Mouse (Mus musculus) lung, embryonic 15.5 days (tissue): Measurements from ENCODE around the gene Foxb2. TPM values are rescaled to one million over a fixed set of nuclear protein-coding genes. Genes with fewer than 3 reads are reported as not detected.

Experiments used
- ATAC-seq: fragments of 200-750 bp; cut with Nextera tagmentation; 2 replicates; pipeline ENCODE4 v1.8.0; 2017; ENCODE audit warnings: moderate number of reproducible peaks, borderline replicate concordance; ENCODE audit not compliant: low FRiP score, low TSS enrichment; ENCODE audit errors: extremely low read depth
- H3K27ac ChIP-seq: fragments of 300-500 bp; sonication (generic); 2 replicates; pipeline ENCODE4 v1.5.1; 2015; ENCODE audit warnings: moderate library complexity, mild to moderate bottlenecking, inconsistent platforms
- H3K27me3 ChIP-seq: fragments of 300-500 bp; sonication (generic); 2 replicates; pipeline ENCODE4 v1.6.1; 2015; ENCODE audit warnings: inconsistent platforms
- H3K36me3 ChIP-seq: fragments of 300-500 bp; sonication (generic); 2 replicates; pipeline ENCODE4 v1.6.1; 2015; ENCODE audit warnings: inconsistent platforms
- H3K4me1 ChIP-seq: fragments of 300-500 bp; sonication (generic); 2 replicates; pipeline ENCODE4 v1.6.1; 2015; ENCODE audit warnings: inconsistent platforms
- H3K4me2 ChIP-seq: fragments of 300-500 bp; sonication (generic); 2 replicates; pipeline ENCODE4 v1.6.1; 2015; ENCODE audit warnings: inconsistent platforms, mild to moderate bottlenecking, moderate library complexity
- H3K4me3 ChIP-seq: fragments of 300-500 bp; sonication (generic); 2 replicates; pipeline ENCODE4 v1.5.1; 2015; ENCODE audit warnings: mild to moderate bottlenecking, inconsistent platforms
- H3K9ac ChIP-seq: fragments of 300-500 bp; sonication (generic); 2 replicates; pipeline ENCODE4 v1.6.1; 2015; ENCODE audit warnings: inconsistent platforms
- H3K9me3 ChIP-seq: fragments of 300-500 bp; sonication (generic); 2 replicates; pipeline ENCODE4 v1.6.1; 2016; ENCODE audit warnings: inconsistent platforms
- WGBS: fragments of 180-500 bp; shearing (Covaris S2); methylation state at CpG from one replicate; pipeline ENCODE4 v1.1.7; 2015; 5-methylcytosine and 5-hydroxymethylcytosine counted together
- polyA plus RNA-seq: library from polyadenylated mRNA; unstranded; fragments of >200 nt; fragmentation: Nextera tagmentation; extraction: Ambion mirVana; gene quantifications from 2 replicates; pipeline ENCODE4 v1.2.1, GENCODE M21; 2015

Gene Foxb2
- polyA plus RNA-seq, result not detected in 2 replicates

DNA sequence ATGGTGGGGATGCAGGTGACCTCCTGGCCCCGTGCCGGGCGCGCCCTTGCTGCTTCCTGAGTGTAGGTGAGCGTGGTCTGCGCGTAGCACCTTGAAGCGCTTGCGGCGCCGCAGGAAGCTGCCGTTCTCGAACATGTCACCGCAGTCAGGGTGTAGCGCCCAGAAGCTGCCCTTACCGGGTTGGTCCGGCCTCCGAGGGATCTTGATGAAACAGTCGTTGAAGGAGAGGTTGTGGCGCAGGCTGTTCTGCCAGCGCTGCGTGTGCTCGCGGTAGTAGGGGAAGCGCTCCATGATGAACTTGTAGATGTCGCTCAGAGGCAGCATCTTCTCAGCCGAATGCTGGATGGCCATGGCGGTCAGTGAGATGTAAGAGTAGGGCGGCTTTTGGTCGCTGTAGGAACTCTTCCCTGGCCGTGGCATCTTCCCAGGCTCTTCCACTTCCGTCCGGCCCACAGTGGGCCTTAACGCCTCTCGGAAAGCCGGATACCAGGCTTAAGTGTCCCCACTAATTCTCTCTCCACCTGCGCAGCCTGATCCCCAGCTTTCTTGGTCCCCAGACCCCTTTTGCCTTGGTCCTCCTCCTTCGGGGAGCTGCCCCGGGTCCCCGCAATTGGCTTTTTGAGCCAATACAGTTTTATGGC lies at the start of gene Foxb2:
TSS of gene Foxb2 (minus strand) at position 585 of the 641 bp plus-strand sequence.
- 2% methylated on average over 40 of the region's 40 CpGs for WGBS
- Histone ChIP-seq H3K4me1 (peaks cover 44% of the 10 kb centered on the region), H3K27ac (no peak within 1 kb of the TSS), H3K9ac (no peak within 1 kb of the TSS; the same call in 1 of the 2 replicates), H3K27me3 (peaks cover 100% of the 10 kb centered on the region), H3K4me2 (peak within 1 kb of the TSS; percentile 74), H3K9me3 (no peaks in the 10 kb centered on the region), H3K36me3 (no peaks in the 10 kb centered on the region), H3K4me3 (peak within 1 kb of the TSS; percentile 38)
- no peak for ATAC-seq

DNA sequence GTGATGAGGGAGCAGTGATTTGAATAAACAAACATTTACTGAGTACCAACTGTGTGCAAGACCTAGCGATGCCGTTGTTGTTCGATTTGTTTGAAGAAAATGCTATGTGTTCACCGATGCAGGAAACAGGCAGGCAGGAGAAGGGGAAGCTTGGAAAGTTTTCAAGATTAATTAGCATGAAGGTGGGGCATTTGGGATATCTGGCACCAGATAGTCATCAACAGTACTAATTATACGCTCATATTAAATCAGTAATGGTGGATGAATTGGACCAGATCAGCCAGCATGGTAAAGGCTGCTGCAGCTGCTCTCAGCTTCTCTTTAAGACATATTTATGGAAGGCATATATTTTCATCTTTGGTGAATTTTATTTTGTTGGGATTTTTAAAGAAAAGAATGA lies 37.9 kb upstream of the Foxb2 start:
- Histone ChIP-seq H3K36me3 (no peaks in the 10 kb centered on the region), H3K4me3 (no peak overlapping the region), H3K27ac (no peak overlapping the region), H3K9me3 (no peaks in the 10 kb centered on the region), H3K9ac (no peak overlapping the region), H3K4me2 (no peak overlapping the region), H3K4me1 (no peaks in the 10 kb centered on the region), H3K27me3 (no peaks in the 10 kb centered on the region)
- WGBS, result 81% methylated on average over 5 of the region's 5 CpGs
- no peak for ATAC-seq

DNA sequence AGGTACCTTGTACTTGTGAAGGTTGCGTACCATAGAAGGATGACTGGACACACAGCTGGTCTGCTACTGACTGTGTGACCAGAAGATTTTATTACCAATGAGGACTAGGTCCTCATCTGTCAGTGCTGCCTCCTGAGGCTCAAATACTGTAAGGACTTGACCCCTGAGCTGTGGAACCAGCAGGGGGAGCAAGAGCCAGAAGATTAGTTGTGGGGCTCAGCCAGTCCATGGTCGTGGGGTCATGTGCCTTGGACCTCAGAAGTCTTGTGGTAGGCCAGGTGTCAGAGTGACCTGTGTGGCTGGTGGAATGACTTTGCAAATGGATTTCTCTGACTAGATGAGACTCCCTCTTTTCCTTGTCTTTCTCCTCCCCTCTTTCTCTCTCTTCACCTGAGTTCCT lies 29.5 kb upstream of the Foxb2 start:
- Histone ChIP-seq H3K4me3 (no peak overlapping the region), H3K36me3 (no peaks in the 10 kb centered on the region), H3K27me3 (no peaks in the 10 kb centered on the region), H3K27ac (no peak overlapping the region), H3K9me3 (no peaks in the 10 kb centered on the region), H3K9ac (no peak overlapping the region), H3K4me1 (no peaks in the 10 kb centered on the region), H3K4me2 (no peak overlapping the region)
- 72% methylated on average over 2 of the region's 2 CpGs for WGBS
- no peak for ATAC-seq

DNA sequence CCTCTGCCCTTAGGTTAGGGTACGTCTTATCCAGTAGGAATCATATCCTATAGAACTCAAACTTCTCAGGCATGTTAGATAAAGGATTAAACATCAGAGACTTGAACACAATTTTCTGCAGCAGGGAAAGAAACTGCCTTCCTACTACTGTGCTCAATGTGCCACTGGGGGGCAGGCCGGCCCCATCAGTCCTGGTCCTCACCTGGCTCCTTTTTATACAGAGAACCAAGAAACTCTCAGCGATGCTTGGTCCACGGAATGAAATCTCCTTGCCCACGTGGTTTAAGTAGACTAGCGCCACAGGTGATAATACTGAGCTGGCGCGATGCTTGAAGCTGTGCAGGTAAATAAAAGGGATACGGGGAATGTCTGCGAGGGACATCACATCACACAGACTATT lies 26.1 kb upstream of the Foxb2 start:
- Histone ChIP-seq H3K27me3 (peaks cover 4% of the 10 kb centered on the region; the same call in 1 of the 2 replicates), H3K9me3 (no peaks in the 10 kb centered on the region), H3K4me1 (no peaks in the 10 kb centered on the region), H3K27ac (no peak overlapping the region), H3K4me3 (no peak overlapping the region), H3K4me2 (no peak overlapping the region), H3K36me3 (no peaks in the 10 kb centered on the region), H3K9ac (no peak overlapping the region)
- WGBS, result 43% methylated on average over 10 of the region's 10 CpGs
- ATAC-seq, result no peak

DNA sequence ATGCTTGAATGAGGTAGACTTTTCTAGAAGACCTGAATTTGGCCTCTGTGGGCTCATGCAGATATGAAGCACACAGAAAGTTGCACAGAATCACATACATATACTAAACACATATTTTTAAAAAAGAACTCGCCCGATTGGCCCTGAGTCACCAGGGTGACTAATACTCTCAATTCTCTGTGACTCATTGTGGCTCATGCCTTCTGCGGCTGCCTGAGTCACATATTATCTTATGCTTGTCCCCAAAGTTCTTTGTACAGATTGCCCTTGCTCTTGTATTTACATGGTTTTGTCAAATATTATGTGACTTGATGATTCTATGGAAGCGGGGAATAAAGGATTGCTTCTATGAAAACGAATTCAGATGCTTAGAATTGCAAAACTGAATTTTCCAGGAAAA lies 25.0 kb upstream of the Foxb2 start:
- Histone ChIP-seq H3K4me1 (no peaks in the 10 kb centered on the region), H3K27me3 (peaks cover 4% of the 10 kb centered on the region; the same call in 1 of the 2 replicates), H3K36me3 (no peaks in the 10 kb centered on the region), H3K9ac (no peak overlapping the region), H3K4me2 (no peak overlapping the region), H3K4me3 (no peak overlapping the region), H3K9me3 (no peaks in the 10 kb centered on the region), H3K27ac (no peak overlapping the region)
- ATAC-seq, result no peak
- WGBS, result 83% methylated on average over 5 of the region's 5 CpGs

DNA sequence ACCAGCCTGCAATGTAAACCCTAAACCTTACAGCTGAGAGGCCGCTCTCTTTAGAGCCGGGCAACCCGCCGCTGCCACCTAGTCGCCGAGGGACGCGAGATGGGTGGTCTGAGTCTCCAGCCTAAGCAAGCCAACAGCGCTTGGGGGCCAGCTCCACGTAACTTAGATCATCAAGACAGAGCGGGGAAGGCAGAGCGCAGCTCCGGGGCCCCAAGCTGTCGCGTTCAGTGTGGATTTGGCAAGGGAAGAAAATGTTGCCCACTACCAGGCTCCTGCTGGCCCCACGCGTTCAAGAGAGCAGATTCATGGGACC lies 2.8 kb upstream of the Foxb2 start:
- Histone ChIP-seq H3K4me3 (no peak overlapping the region), H3K27me3 (peaks cover 94% of the 10 kb centered on the region), H3K4me1 (peaks cover 38% of the 10 kb centered on the region)

DNA sequence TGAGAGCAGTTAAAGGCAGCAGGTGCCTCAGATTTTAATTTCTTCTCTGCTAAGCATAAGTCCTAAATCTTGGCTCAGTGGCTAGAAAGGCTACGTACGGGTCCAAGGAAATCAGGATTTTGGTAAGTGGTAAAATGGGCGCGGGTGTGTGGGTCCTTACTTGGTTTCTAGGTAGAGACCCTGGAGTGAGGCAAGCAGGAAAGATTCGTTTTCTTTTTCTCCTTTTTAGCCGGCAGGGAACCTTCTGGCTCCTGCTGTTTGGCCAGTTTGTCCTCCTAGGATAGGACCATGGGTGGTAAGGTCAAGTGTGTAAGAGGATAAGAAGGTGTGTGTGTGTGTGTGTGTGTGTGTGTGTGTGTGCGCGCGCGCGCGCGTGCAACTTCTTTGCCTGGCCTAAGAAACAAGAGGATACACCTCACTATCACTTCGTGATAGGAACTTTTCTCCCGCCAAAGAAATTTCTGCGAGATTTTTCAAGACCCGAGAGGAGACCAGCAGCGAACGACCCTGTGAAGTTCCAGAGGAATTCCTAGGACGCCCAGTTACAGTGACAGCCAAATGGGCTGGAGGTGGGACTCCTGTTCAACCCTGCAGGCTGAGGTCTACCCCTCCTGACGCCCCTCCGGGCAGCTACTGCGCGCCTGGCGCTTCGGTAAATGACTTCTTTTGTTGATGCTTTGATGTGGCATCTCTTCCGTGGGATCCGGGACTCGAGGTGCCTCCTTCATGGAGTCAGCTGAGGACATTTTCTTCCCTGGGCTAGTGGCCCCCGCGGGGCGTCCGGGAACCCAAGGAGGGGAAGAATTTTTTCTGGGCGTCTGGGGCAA lies 2.2 kb upstream of the Foxb2 start:
- no peak overlapping the region for H3K4me3 ChIP-seq
- no peak overlapping the region for H3K4me2 ChIP-seq
- 2% methylated on average over 33 of the region's 34 CpGs for WGBS
- H3K4me1 ChIP-seq, result peaks cover 44% of the 10 kb centered on the region
- no peaks in the 10 kb centered on the region for H3K9me3 ChIP-seq
- no peaks in the 10 kb centered on the region for H3K36me3 ChIP-seq
- no peak overlapping the region for H3K27ac ChIP-seq
- no peak for ATAC-seq
- H3K9ac ChIP-seq, result no peak overlapping the region
- H3K27me3 ChIP-seq, result peaks cover 98% of the 10 kb centered on the region

More for the DNA sequence above, 2.8 kb upstream of the Foxb2 start:
- ATAC-seq, result no peak
- Histone ChIP-seq H3K9ac (no peak overlapping the region), H3K9me3 (no peaks in the 10 kb centered on the region), H3K27ac (no peak overlapping the region), H3K4me2 (no peak overlapping the region), H3K36me3 (no peaks in the 10 kb centered on the region)
- WGBS, result 1% methylated on average over 17 of the region's 17 CpGs

DNA sequence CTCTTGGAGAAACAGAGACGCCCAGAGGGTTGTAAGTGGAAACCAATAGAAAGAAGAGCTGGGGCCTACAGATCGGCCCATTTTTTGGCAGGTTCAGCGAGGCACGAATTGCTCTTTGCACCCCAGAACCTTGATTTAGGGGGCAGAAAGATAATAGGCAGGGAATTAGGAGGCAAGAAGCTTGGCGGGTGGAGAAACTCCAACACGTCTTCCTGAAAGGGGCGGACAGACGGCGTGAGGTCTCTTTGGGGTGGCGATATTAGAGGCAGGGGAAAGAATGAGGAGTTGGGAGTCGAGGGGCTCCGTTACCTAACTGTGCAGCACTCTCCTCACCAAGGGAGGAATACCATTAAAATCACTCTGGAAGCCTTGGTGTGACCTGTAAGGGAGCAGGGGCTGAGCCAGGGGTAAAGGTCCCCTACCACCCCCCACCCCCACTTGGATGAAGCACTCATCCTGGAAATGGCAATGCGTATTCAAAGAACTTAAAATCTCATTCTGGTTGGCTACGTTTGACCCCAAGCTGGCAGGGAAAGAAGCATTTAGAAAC lies 1.5 kb upstream of the Foxb2 start:
- Histone ChIP-seq H3K4me2 (no peak overlapping the region), H3K36me3 (no peaks in the 10 kb centered on the region), H3K4me1 (peaks cover 44% of the 10 kb centered on the region), H3K9me3 (no peaks in the 10 kb centered on the region), H3K9ac (no peak overlapping the region), H3K27ac (no peak overlapping the region), H3K4me3 (peak overlapping the region; percentile 33), H3K27me3 (peaks cover 98% of the 10 kb centered on the region)
- WGBS, result 7% methylated on average over 14 of the region's 14 CpGs
- ATAC-seq, result no peak

DNA sequence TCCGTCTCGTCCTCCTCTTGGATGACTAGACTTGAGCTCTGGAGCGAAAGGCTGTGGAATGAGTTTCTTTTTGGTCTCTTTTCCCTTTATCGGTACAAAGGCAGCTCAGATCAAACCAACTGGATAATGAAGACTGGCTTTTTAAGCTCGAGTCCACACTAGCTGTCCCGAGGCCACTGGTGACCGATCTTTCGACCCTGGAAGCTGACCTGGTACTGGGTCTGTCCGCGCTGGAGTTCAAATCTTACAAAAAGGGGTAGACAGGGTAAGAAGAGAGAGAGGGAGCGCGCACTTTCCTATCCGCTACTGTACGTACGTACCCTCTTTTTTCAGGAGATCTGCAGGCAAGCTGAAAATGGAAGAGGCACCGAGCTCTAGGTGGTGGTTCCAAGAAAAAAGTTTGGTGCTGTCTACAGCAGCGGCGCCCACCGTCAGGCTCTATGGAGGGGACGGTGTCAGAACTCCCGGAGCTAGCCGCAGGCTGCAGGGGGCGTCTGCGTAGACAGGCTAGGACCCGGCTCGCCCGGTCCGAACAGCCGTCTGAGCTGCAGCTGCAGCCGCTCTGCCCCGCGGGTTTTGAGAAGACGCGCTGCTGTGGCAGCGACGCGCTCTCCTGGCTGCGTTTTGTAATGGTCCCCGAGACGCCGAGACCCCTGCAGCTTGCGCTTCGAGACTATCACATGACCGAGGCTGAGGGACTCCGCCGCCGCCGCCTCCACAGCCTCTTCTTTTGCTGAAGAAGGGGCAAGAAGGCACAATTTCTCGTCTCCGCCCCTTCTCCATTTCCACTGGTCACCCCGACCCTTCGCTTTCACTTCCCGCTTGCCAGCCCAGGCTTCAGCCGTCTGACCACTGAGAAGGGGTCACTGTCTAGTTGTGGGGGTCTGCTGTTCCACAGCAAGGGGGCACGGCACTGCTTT lies 597 bp upstream of the Foxb2 start:
- Histone ChIP-seq H3K9ac (no peak overlapping the region; the same call in 1 of the 2 replicates), H3K36me3 (no peaks in the 10 kb centered on the region), H3K4me2 (peak overlapping the region; percentile 74), H3K27me3 (peaks cover 100% of the 10 kb centered on the region), H3K27ac (no peak overlapping the region), H3K4me1 (peaks cover 44% of the 10 kb centered on the region), H3K4me3 (peak overlapping the region; percentile 33), H3K9me3 (no peaks in the 10 kb centered on the region)
- 1% methylated on average over 55 of the region's 55 CpGs for WGBS
- no peak for ATAC-seq

DNA sequence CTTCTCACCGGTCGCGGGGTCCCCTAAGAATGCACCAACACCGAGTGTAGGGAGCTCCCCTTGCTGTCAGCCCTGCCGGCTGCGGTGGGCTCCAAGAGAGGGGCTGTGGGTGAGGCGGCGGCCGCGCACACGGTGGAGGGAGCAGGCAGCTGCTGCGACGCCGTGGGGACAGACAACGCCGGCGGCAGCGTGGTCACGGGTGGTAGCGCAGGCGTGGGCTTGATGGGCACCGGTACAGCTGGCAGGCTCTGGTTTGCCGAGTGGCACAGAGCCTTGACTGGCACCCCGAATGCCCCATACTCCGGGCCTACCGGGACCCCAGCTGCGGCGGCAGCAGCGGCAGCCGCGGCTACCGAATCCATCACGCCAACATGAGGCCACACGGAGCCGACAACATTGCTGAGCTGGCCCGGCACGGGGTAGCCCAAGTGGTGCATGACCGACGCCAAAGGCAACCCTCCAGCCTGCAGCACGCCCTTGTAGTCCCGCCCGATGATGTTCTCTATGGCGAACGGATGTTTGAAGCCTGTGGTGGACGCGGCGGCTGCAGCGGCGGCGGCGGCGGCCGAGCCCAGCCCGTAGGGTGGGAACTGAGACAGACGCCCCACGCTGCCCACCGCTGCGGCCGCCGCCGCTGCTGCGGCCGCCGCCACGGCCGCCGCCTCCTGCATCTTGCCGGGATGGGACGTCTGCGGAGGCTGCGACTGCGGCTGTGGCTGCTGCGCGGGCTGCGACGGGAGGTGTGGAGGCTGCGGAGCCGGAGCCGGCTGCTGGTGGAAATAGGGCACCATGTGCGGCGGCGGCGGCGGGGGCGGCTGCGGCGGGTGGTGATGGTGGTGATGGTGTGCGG lies 1.0 kb downstream of the Foxb2 start:
- Histone ChIP-seq H3K36me3 (no peaks in the 10 kb centered on the region), H3K4me3 (peak overlapping the region; percentile 38), H3K9me3 (no peaks in the 10 kb centered on the region), H3K4me2 (peak overlapping the region; percentile 74), H3K4me1 (peaks cover 44% of the 10 kb centered on the region), H3K9ac (no peak overlapping the region), H3K27me3 (peaks cover 100% of the 10 kb centered on the region), H3K27ac (no peak overlapping the region)
- peak; percentile 35; the same call in 1 of the 2 replicates for ATAC-seq
- WGBS, result under 1% methylated on average over 72 of the region's 88 CpGs
